Comparison of ENCODE assay signal across 11 mouse cellular contexts in genomic region chr19:7558675-7559074, GRCm38 (mm10). TPM values are rescaled to one million over a fixed set of nuclear protein-coding genes. Genes with fewer than 3 reads are reported as not detected.
DNase-seq lines count a peak whose midpoint lies in the region; ATAC-seq and TF ChIP-seq lines count a peak whose summit lies in the region.
"Had no signal": no experiment of that assay in that cellular context is flagged by ENCODE, and none has a peak within 500 bp of the region (broad histone marks: within the 10 kb centered on the region; RNA-seq: fewer than 3 reads in every experiment).

No protein-coding gene starts in this region.

- H3K4me2 ChIP-seq in kidney, embryonic 15.5 days = peak overlapping the region; percentile 79; the same call in 1 of the 2 replicates
- H3K4me2 ChIP-seq in limb, embryonic 15.5 days = peak overlapping the region; percentile 74; the same call in 1 of the 2 replicates

- no peak overlapping the region for H3K4me3 ChIP-seq in kidney, embryonic 15.5 days (replicated peaks)
- peak overlapping the region; percentile 67 for H3K4me3 ChIP-seq in bone marrow, adult 2 months (replicated peaks; ENCODE audit: control insufficient read depth, low read depth, low read length)
- H3K4me3 ChIP-seq in limb, embryonic 15.5 days = peak overlapping the region; percentile 43; the same call in 1 of the 2 replicates

- no peak for TF ChIP-seq POLR2A in bone marrow, adult 2 months (IDR thresholded peaks at IDR 0.05; ENCODE audit: borderline replicate concordance, control insufficient read depth, low read depth, low read length)

- no peaks in the 10 kb centered on the region for H3K36me3 ChIP-seq in kidney, embryonic 15.5 days
- no peaks in the 10 kb centered on the region for H3K36me3 ChIP-seq in limb, embryonic 15.5 days

- WGBS in kidney, embryonic 15.5 days = 72% methylated on average over 4 of the region's 4 CpGs
- 22% methylated on average over 4 of the region's 4 CpGs for WGBS in bone marrow, adult 2 months
- 46% methylated on average over 4 of the region's 4 CpGs for WGBS in limb, embryonic 15.5 days

- H3K27me3 ChIP-seq in kidney, embryonic 15.5 days = no peaks in the 10 kb centered on the region
- H3K27me3 ChIP-seq in limb, embryonic 15.5 days = no peaks in the 10 kb centered on the region

- TF ChIP-seq CTCF in bone marrow, adult 2 months (IDR thresholded peaks at IDR 0.05; ENCODE audit: control insufficient read depth, insufficient read depth, low read length) = no peak

- no peak overlapping the region for H3K9ac ChIP-seq in kidney, embryonic 15.5 days
- no peak overlapping the region for H3K9ac ChIP-seq in limb, embryonic 15.5 days

- no peak overlapping the region for H3K27ac ChIP-seq in kidney, embryonic 15.5 days
- H3K27ac ChIP-seq in bone marrow, adult 2 months (ENCODE audit: control insufficient read depth, insufficient read depth, low read depth, low read length, poor library complexity) = no peak overlapping the region
- no peak overlapping the region for H3K27ac ChIP-seq in limb, embryonic 15.5 days

- H3K4me1 ChIP-seq in kidney, embryonic 15.5 days = peaks cover 12% of the 10 kb centered on the region
- peaks cover 2% of the 10 kb centered on the region for H3K4me1 ChIP-seq in bone marrow, adult 2 months (ENCODE audit: control insufficient read depth, insufficient read depth, low read length)
- H3K4me1 ChIP-seq in limb, embryonic 15.5 days = peaks cover 18% of the 10 kb centered on the region

- H3K9me3 ChIP-seq in kidney, embryonic 15.5 days (replicated peaks) = no peaks in the 10 kb centered on the region
- no peaks in the 10 kb centered on the region for H3K9me3 ChIP-seq in limb, embryonic 15.5 days

- no peak for DNase-seq in kidney, adult 8-10 months
- DNase-seq in CD4-positive, CD25-positive, alpha-beta regulatory T cell, adult 2 months (ENCODE audit: low read depth, low spot score) = peak; percentile 60
- no peak for DNase-seq in layer of hippocampus, adult 11-12 months (ENCODE audit: low spot score)
- no peak for DNase-seq in layer of hippocampus, adult 18-20 months (ENCODE audit: low spot score in 2 of 2)
- DNase-seq in ovary, adult 18-20 months (ENCODE audit: low spot score) = no peak
- DNase-seq: cerebellum, adult 9-10 months; gastrocnemius, postnatal 10 days had no signal

- no peak for ATAC-seq in kidney, embryonic 15.5 days (replicated peaks; ENCODE audit: low FRiP score)
- no peak for ATAC-seq in limb, embryonic 15.5 days (ENCODE audit: insufficient number of reproducible peaks, low FRiP score, low TSS enrichment, low read depth)

RNA-seq across cellular contexts. Expression of gene Pla2g16, which starts 1.4 kb away (rescaled TPM):
- polyA plus RNA-seq in kidney, embryonic 15.5 days (2015; fragmentation: Nextera tagmentation; extraction: Ambion mirVana) = 8.8 and 9.2 TPM in 2 replicates
- 23.4 and 49.5 TPM in 2 replicates for polyA plus RNA-seq in bone marrow, adult 2 months (2011; ENCODE audit: insufficient read depth, insufficient read length, low replicate concordance, missing spikeins)
- polyA plus RNA-seq in limb, embryonic 15.5 days (2015; fragmentation: Nextera tagmentation; extraction: Ambion mirVana) = 12.9 and 15.8 TPM in 2 replicates
- 10 to 100 TPM; 42.3 to 44.4 TPM for total RNA-seq in layer of hippocampus, adult 18-20 months (2021)

RNA-seq across cellular contexts. Expression of gene Lgals12, which starts 48.3 kb away (rescaled TPM):
- polyA plus RNA-seq in kidney, embryonic 15.5 days (2015; fragmentation: Nextera tagmentation; extraction: Ambion mirVana) = 1.3 and 2.1 TPM in 2 replicates
- not detected in 2 replicates for polyA plus RNA-seq in bone marrow, adult 2 months (2011; ENCODE audit: insufficient read depth, insufficient read length, low replicate concordance, missing spikeins)
- 0.64 and 0.96 TPM in 2 replicates for polyA plus RNA-seq in limb, embryonic 15.5 days (2015; fragmentation: Nextera tagmentation; extraction: Ambion mirVana)
- under 1 TPM; 0.33 to 0.35 TPM for total RNA-seq in layer of hippocampus, adult 18-20 months (2021)
- total RNA-seq: megakaryocyte progenitor cell, adult 5-6 weeks had no signal

RNA-seq across cellular contexts. Expression of gene Hrasls5, which starts 53.7 kb away (rescaled TPM):
- not detected in 2 replicates for polyA plus RNA-seq in kidney, embryonic 15.5 days (2015; fragmentation: Nextera tagmentation; extraction: Ambion mirVana)
- 0.95 TPM in 1 of 2 replicates, not detected in the other for polyA plus RNA-seq in bone marrow, adult 2 months (2011; ENCODE audit: insufficient read depth, insufficient read length, low replicate concordance, missing spikeins)
- 0.27 TPM in 1 of 2 replicates, not detected in the other for polyA plus RNA-seq in limb, embryonic 15.5 days (2015; fragmentation: Nextera tagmentation; extraction: Ambion mirVana)
- not detected for total RNA-seq in layer of hippocampus, adult 18-20 months (2021)
- total RNA-seq: gastrocnemius, postnatal 10 days; megakaryocyte progenitor cell, adult 5-6 weeks had no signal
